Comparison of ENCODE assay signal across 18 mouse cellular contexts in genomic region chr4:144992413-144992812, GRCm38 (mm10).
DNase-seq lines count a peak whose midpoint lies in the region; ATAC-seq and TF ChIP-seq lines count a peak whose summit lies in the region.
"Had no signal": no experiment of that assay in that cellular context is flagged by ENCODE, and none has a peak within 500 bp of the region (broad histone marks: within the 10 kb centered on the region; RNA-seq: fewer than 3 reads in every experiment).

No protein-coding gene starts in this region.

- no peaks in the 10 kb centered on the region for H3K27me3 ChIP-seq in Patski
- H3K27me3 ChIP-seq in hindbrain, embryonic 16.5 days (replicated peaks; ENCODE audit: control insufficient read depth, insufficient read depth, low read length): no peaks in the 10 kb centered on the region
- H3K27me3 ChIP-seq: embryonic facial prominence, embryonic 13.5 days; liver, embryonic 13.5 days; megakaryocyte, embryonic 14.5 days; neural tube, embryonic 12.5 days had no signal

- 20% methylated on average over 3 of the region's 3 CpGs for WGBS in hindbrain, embryonic 16.5 days

- TF ChIP-seq CTCF in gastrocnemius, adult 2 months (IDR thresholded peaks at IDR 0.05): no peak
- no peak for TF ChIP-seq CTCF in Patski (IDR thresholded peaks at IDR 0.05)

- POLR2A ChIA-PET in Patski (lab: Charles Lee): interaction anchor here (0.7 to 2.4 kb wide), 14 partner anchors 9 to 102 kb away, joined by 3 to 16 read pairs (median 3); partner anchors contain the start of gene Dhrs3

- DNase-seq in gastrocnemius, adult 2 months: no peak
- no peak for DNase-seq in gastrocnemius, adult 8-10 months (ENCODE audit: low spot score in 2 of 2)
- peak; percentile 98 for DNase-seq in Patski (ENCODE audit: low read depth, low spot score)
- DNase-seq in kidney, adult 9 months: peak; percentile 96
- peak; percentile 41 to 60 for DNase-seq in kidney, postnatal 4 days
- no peak for DNase-seq in layer of hippocampus, postnatal 10 days (ENCODE audit: low spot score in 2 of 2)
- no peak for DNase-seq in layer of hippocampus, adult 8-10 months (ENCODE audit: low spot score in 2 of 2)
- DNase-seq: B cell, adult 2 months; cerebellum, adult 11 months; liver, embryonic 13.5 days; lung, postnatal 10 days; right cerebral cortex, postnatal 25 days; thymus, postnatal 36 days had no signal

- H3K4me1 ChIP-seq in hindbrain, embryonic 16.5 days (ENCODE audit: control insufficient read depth, insufficient read depth, low read depth, low read length): no peaks in the 10 kb centered on the region

- H3K4me2 ChIP-seq in hindbrain, embryonic 16.5 days (ENCODE audit: low read length): no peak overlapping the region
- H3K4me2 ChIP-seq: embryonic facial prominence, embryonic 13.5 days; liver, embryonic 13.5 days; neural tube, embryonic 12.5 days had no signal

- no peak overlapping the region for H3K9ac ChIP-seq in hindbrain, embryonic 16.5 days (ENCODE audit: low read depth, low read length)
- H3K9ac ChIP-seq: embryonic facial prominence, embryonic 13.5 days; liver, embryonic 13.5 days; neural tube, embryonic 12.5 days had no signal

- intact Hi-C loops in gastrocnemius, adult 2 months (cut with DNase I): no loop called here

- H3K36me3 ChIP-seq in hindbrain, embryonic 16.5 days (ENCODE audit: control insufficient read depth, insufficient read depth, low read length): no peaks in the 10 kb centered on the region
- H3K36me3 ChIP-seq: embryonic facial prominence, embryonic 13.5 days; neural tube, embryonic 12.5 days had no signal

- CTCF ChIA-PET in Patski (lab: Charles Lee): interaction anchor here (0.7 to 2.3 kb wide), 10 partner anchors 9 to 94 kb away, joined by 3 to 8 read pairs (median 4); no protein-coding TSS in a partner anchor

- ATAC-seq in Patski: peak; percentile 71
- no peak for ATAC-seq in hindbrain, embryonic 16.5 days

- H3K9me3 ChIP-seq in hindbrain, embryonic 16.5 days (ENCODE audit: control insufficient read depth, low read length): no peaks in the 10 kb centered on the region
- H3K9me3 ChIP-seq: embryonic facial prominence, embryonic 13.5 days; G1E; liver, embryonic 13.5 days; megakaryocyte, embryonic 14.5 days; neural tube, embryonic 12.5 days had no signal

- H3K27ac ChIP-seq in gastrocnemius, adult 2 months: peak overlapping the region; percentile 56; the same call in 1 of the 2 replicates
- no peak overlapping the region for H3K27ac ChIP-seq in hindbrain, embryonic 16.5 days (ENCODE audit: low read depth, low read length)
- H3K27ac ChIP-seq: liver, embryonic 13.5 days; neural tube, embryonic 12.5 days had no signal

- in situ Hi-C loops in Patski (cut with MboI; ENCODE audit: low pct_unique_long_range_greater_than_20kb): no loop called here

- H3K4me3 ChIP-seq in gastrocnemius, adult 2 months: no peak overlapping the region
- H3K4me3 ChIP-seq in hindbrain, embryonic 16.5 days (ENCODE audit: low read length): no peak overlapping the region
- H3K4me3 ChIP-seq: embryonic facial prominence, embryonic 13.5 days; liver, embryonic 13.5 days; megakaryocyte, embryonic 14.5 days; neural tube, embryonic 12.5 days had no signal

Comparison
In these comparisons a context has a peak if more than half of its experiments do, and no peak if none do; other contexts are left out.
1. DNase-seq: peak in Patski (single experiment), kidney, adult 9 months (single experiment) and kidney, postnatal 4 days (2 of 2); none in gastrocnemius, adult 2 months (single experiment), gastrocnemius, adult 8-10 months (0 of 2), layer of hippocampus, postnatal 10 days (0 of 2) and layer of hippocampus, adult 8-10 months (0 of 2).